Mouse (Mus musculus) megakaryocyte, embryonic 14.5 days (primary cell): Measurements from ENCODE around the gene Klhl13.

Experiments used
- FLI1 ChIP-seq: IDR thresholded peaks from 2 replicates; pipeline ENCODE4 v1.6.1; 2012; ENCODE audit warnings: low read length, inconsistent platforms, mixed read lengths
- GATA1 ChIP-seq: IDR thresholded peaks from 3 replicates; pipeline ENCODE4 v1.6.1; 2012; ENCODE audit warnings: mixed read lengths, low read length, inconsistent platforms, borderline replicate concordance

GRCm38 (mm10) chrX:23388716-23389115, 23.8 kb upstream of the Klhl13 start:
- TF ChIP-seq GATA1 (no peak), FLI1 (no peak)
